Mouse (Mus musculus): ENCODE results near the gene Sf1. TPM values are rescaled to one million over a fixed set of nuclear protein-coding genes. Genes with fewer than 3 reads are reported as not detected.
A peak's percentile ranks its signal among the peaks of the same experiment; 100 is the strongest.

Sf1 gene
- polyA plus RNA-seq (2015; fragmentation: Nextera tagmentation; extraction: Ambion mirVana) = 52.1 and 58.4 TPM in 2 replicates

- H3K4me2 ChIP-seq (ENCODE audit: low read depth, low read length) = peak within 1 kb of the TSS; percentile 71
- H3K36me3 ChIP-seq (ENCODE audit: control insufficient read depth, insufficient read depth) = peaks cover 32% of the 10 kb centered on the region
- peak within 1 kb of the TSS; percentile 100 for H3K4me3 ChIP-seq (ENCODE audit: low read depth, low read length)
- peaks cover 24% of the 10 kb centered on the region for H3K4me1 ChIP-seq (ENCODE audit: control insufficient read depth, low read depth, low read length)
- H3K27ac ChIP-seq (ENCODE audit: low read length) = peak within 1 kb of the TSS; percentile 97
- ATAC-seq (ENCODE audit: low read depth) = peak; percentile 91
- H3K9me3 ChIP-seq (replicated peaks; ENCODE audit: control insufficient read depth, low read length) = no peaks in the 10 kb centered on the region
- peak within 1 kb of the TSS; percentile 99 for H3K9ac ChIP-seq (ENCODE audit: low read depth, low read length)
- no peaks in the 10 kb centered on the region for H3K27me3 ChIP-seq (ENCODE audit: control insufficient read depth, insufficient read depth, low read depth, low read length)
- WGBS (ENCODE audit: insufficient replicate concordance) = under 1% methylated on average over 79 of the region's 85 CpGs
Measured at GRCm38 (mm10) chr19:6363411-6364240, at the start of gene Sf1. Gene Sf1 (plus strand): TSS chr19:6363690.

GRCm38 (mm10) chr19:6313796-6314195 lies 49.7 kb upstream of the Sf1 start:
- Histone ChIP-seq H3K4me1 (ENCODE audit: control insufficient read depth, low read depth, low read length) (no peaks in the 10 kb centered on the region), H3K9me3 (replicated peaks; ENCODE audit: control insufficient read depth, low read length) (no peaks in the 10 kb centered on the region), H3K4me2 (ENCODE audit: low read depth, low read length) (no peak overlapping the region), H3K9ac (ENCODE audit: low read depth, low read length) (no peak overlapping the region), H3K36me3 (ENCODE audit: control insufficient read depth, insufficient read depth) (peaks cover 7% of the 10 kb centered on the region), H3K4me3 (ENCODE audit: low read depth, low read length) (no peak overlapping the region), H3K27ac (ENCODE audit: low read length) (no peak overlapping the region), H3K27me3 (ENCODE audit: control insufficient read depth, insufficient read depth, low read depth, low read length) (no peaks in the 10 kb centered on the region)
- 83% methylated on average over 8 of the region's 8 CpGs for WGBS (ENCODE audit: insufficient replicate concordance)
- ATAC-seq (ENCODE audit: low read depth) = no peak

DNA sequence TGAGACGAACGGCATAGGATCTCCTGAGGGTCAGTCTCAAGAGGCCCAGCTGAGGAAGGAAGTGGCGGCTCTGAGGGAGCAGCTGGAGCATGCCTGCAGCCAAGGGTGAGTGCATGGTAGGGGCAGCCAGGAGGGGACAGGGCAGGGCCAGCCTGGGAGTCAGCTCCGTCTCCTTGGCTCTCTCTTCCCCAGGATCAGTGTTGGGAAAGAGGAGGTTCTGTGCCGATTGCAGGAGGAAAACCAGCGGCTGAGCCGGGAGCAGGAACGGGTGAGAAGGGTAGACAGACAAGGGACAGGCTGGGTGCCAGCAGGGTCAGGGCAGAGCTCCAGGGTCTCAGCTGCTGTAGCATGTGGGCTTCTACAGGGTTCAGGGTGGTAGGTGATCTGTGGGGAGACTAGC lies 49.0 kb upstream of the Sf1 start:
- H3K9ac ChIP-seq (ENCODE audit: low read depth, low read length) = no peak overlapping the region
- ATAC-seq (ENCODE audit: low read depth) = no peak
- no peak overlapping the region for H3K27ac ChIP-seq (ENCODE audit: low read length)
- H3K4me3 ChIP-seq (ENCODE audit: low read depth, low read length) = no peak overlapping the region
- no peak overlapping the region for H3K4me2 ChIP-seq (ENCODE audit: low read depth, low read length)
- 66% methylated on average over 8 of the region's 8 CpGs for WGBS (ENCODE audit: insufficient replicate concordance)
- H3K36me3 ChIP-seq (ENCODE audit: control insufficient read depth, insufficient read depth) = peaks cover 9% of the 10 kb centered on the region
- no peaks in the 10 kb centered on the region for H3K9me3 ChIP-seq (replicated peaks; ENCODE audit: control insufficient read depth, low read length)
- H3K27me3 ChIP-seq (ENCODE audit: control insufficient read depth, insufficient read depth, low read depth, low read length) = no peaks in the 10 kb centered on the region
- no peaks in the 10 kb centered on the region for H3K4me1 ChIP-seq (ENCODE audit: control insufficient read depth, low read depth, low read length)

DNA sequence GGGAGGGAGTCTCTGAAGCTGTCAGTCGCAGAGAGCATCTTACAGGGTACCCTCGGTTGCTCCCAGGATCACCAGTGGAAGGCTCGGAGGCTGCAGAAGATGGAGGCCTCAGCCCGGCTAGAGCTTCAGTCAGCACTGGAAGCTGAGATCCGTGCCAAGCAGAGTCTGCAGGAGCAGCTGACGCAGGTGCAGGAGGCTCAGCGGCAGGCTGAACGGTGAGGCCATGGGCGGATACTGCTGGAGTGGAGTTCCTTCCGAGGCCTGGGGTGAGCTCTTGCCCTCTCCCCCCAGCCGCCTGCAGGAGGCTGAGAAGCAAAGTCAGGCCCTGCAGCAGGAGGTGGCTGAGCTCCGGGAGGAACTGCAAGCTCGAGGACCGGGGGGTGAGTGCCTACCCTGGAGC lies 47.9 kb upstream of the Sf1 start:
- no peaks in the 10 kb centered on the region for H3K9me3 ChIP-seq (replicated peaks; ENCODE audit: control insufficient read depth, low read length)
- H3K9ac ChIP-seq (ENCODE audit: low read depth, low read length) = no peak overlapping the region
- no peaks in the 10 kb centered on the region for H3K4me1 ChIP-seq (ENCODE audit: control insufficient read depth, low read depth, low read length)
- H3K27ac ChIP-seq (ENCODE audit: low read length) = no peak overlapping the region
- H3K36me3 ChIP-seq (ENCODE audit: control insufficient read depth, insufficient read depth) = peaks cover 9% of the 10 kb centered on the region
- no peak for ATAC-seq (ENCODE audit: low read depth)
- no peak overlapping the region for H3K4me3 ChIP-seq (ENCODE audit: low read depth, low read length)
- no peaks in the 10 kb centered on the region for H3K27me3 ChIP-seq (ENCODE audit: control insufficient read depth, insufficient read depth, low read depth, low read length)
- no peak overlapping the region for H3K4me2 ChIP-seq (ENCODE audit: low read depth, low read length)
- 79% methylated on average over 14 of the region's 14 CpGs for WGBS (ENCODE audit: insufficient replicate concordance)

- Histone ChIP-seq H3K4me3 (ENCODE audit: low read depth, low read length) (no peak overlapping the region), H3K9me3 (replicated peaks; ENCODE audit: control insufficient read depth, low read length) (no peaks in the 10 kb centered on the region), H3K36me3 (ENCODE audit: control insufficient read depth, insufficient read depth) (peaks cover 9% of the 10 kb centered on the region), H3K27ac (ENCODE audit: low read length) (no peak overlapping the region), H3K4me1 (ENCODE audit: control insufficient read depth, low read depth, low read length) (no peaks in the 10 kb centered on the region; the same call in 1 of the 2 replicates), H3K4me2 (ENCODE audit: low read depth, low read length) (no peak overlapping the region), H3K9ac (ENCODE audit: low read depth, low read length) (no peak overlapping the region), H3K27me3 (ENCODE audit: control insufficient read depth, insufficient read depth, low read depth, low read length) (no peaks in the 10 kb centered on the region)
- WGBS (ENCODE audit: insufficient replicate concordance) = 80% methylated on average over 12 of the region's 12 CpGs
- no peak for ATAC-seq (ENCODE audit: low read depth)
Measured at GRCm38 (mm10) chr19:6318145-6318544, 45.3 kb upstream of the Sf1 start.

DNA sequence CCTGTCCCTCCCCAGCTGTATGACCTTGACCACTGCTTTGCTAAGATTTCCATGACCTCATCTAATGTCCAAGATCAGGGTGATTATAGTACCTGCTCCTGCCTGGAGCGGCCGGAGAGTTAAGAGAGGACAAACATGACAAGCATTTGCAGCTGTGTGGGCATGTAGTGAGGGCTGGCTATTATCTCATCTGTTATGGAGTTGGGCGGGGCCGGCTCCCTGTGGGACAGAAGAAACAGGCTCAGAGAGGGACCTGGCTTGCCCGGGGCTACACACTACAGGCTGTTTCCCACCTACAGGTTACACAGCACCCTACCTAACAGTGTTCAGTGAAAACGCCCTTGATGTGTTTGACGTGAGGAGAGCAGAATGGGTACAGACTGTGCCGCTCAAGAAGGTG lies 42.1 kb upstream of the Sf1 start:
- WGBS (ENCODE audit: insufficient replicate concordance) = 60% methylated on average over 8 of the region's 8 CpGs
- no peaks in the 10 kb centered on the region for H3K27me3 ChIP-seq (ENCODE audit: control insufficient read depth, insufficient read depth, low read depth, low read length)
- H3K27ac ChIP-seq (ENCODE audit: low read length) = no peak overlapping the region
- H3K9ac ChIP-seq (ENCODE audit: low read depth, low read length) = no peak overlapping the region
- no peak overlapping the region for H3K4me2 ChIP-seq (ENCODE audit: low read depth, low read length)
- no peak for ATAC-seq (ENCODE audit: low read depth)
- H3K9me3 ChIP-seq (replicated peaks; ENCODE audit: control insufficient read depth, low read length) = no peaks in the 10 kb centered on the region
- no peaks in the 10 kb centered on the region; the same call in 1 of the 2 replicates for H3K4me1 ChIP-seq (ENCODE audit: control insufficient read depth, low read depth, low read length)
- H3K4me3 ChIP-seq (ENCODE audit: low read depth, low read length) = no peak overlapping the region
- peaks cover 7% of the 10 kb centered on the region; the same call in 1 of the 2 replicates for H3K36me3 ChIP-seq (ENCODE audit: control insufficient read depth, insufficient read depth)

DNA sequence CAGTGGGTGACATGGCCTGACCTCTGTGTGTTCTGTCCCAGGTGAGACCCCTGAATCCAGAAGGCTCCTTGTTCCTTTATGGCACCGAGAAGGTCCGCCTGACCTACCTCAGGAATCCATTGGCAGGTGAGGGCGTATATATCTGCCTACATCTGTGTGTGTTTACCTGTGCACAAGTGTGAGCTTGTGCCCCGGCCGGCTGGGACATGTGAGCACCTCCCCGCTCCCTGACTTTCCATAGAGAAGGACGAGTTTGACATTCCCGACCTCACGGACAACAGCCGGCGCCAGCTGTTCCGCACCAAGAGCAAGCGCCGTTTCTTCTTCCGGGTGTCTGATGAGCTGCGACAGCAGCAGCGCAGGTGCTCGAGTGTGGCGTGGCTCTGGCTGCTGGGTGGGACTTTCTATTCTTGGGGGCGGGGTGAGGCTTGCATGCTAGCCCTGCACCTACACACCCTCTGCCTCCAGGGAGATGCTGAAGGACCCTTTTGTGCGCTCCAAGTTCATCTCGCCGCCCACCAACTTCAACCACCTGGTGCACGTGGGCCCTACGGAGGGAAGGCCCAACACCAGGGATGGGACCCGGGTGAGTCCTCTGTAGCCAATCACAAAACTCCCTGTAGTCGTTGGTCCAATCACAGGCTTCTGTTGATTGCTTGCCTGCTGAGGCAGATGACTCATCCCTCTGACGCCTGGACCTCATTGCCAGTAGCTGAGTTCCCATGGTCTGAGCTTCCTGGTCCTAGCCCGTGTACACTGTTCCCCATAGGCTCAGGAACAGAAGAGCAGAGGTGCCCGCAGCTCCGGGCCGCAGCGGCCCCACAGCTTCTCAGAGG lies 41.5 kb upstream of the Sf1 start:
- no peak overlapping the region for H3K4me3 ChIP-seq (ENCODE audit: low read depth, low read length)
- H3K27ac ChIP-seq (ENCODE audit: low read length) = no peak overlapping the region
- no peaks in the 10 kb centered on the region; the same call in 1 of the 2 replicates for H3K4me1 ChIP-seq (ENCODE audit: control insufficient read depth, low read depth, low read length)
- H3K9ac ChIP-seq (ENCODE audit: low read depth, low read length) = no peak overlapping the region
- H3K36me3 ChIP-seq (ENCODE audit: control insufficient read depth, insufficient read depth) = peaks cover 7% of the 10 kb centered on the region; the same call in 1 of the 2 replicates
- H3K27me3 ChIP-seq (ENCODE audit: control insufficient read depth, insufficient read depth, low read depth, low read length) = no peaks in the 10 kb centered on the region
- no peak overlapping the region for H3K4me2 ChIP-seq (ENCODE audit: low read depth, low read length)
- H3K9me3 ChIP-seq (replicated peaks; ENCODE audit: control insufficient read depth, low read length) = no peaks in the 10 kb centered on the region
- no peak for ATAC-seq (ENCODE audit: low read depth)
- 84% methylated on average over 33 of the region's 33 CpGs for WGBS (ENCODE audit: insufficient replicate concordance)

- no peak for ATAC-seq (ENCODE audit: low read depth)
- H3K27me3 ChIP-seq (ENCODE audit: control insufficient read depth, insufficient read depth, low read depth, low read length) = no peaks in the 10 kb centered on the region
- no peak overlapping the region for H3K4me3 ChIP-seq (ENCODE audit: low read depth, low read length)
- no peak overlapping the region for H3K4me2 ChIP-seq (ENCODE audit: low read depth, low read length)
- no peaks in the 10 kb centered on the region for H3K9me3 ChIP-seq (replicated peaks; ENCODE audit: control insufficient read depth, low read length)
- H3K4me1 ChIP-seq (ENCODE audit: control insufficient read depth, low read depth, low read length) = no peaks in the 10 kb centered on the region; the same call in 1 of the 2 replicates
- no peak overlapping the region for H3K27ac ChIP-seq (ENCODE audit: low read length)
- no peak overlapping the region for H3K9ac ChIP-seq (ENCODE audit: low read depth, low read length)
- 66% methylated on average over 9 of the region's 9 CpGs for WGBS (ENCODE audit: insufficient replicate concordance)
- H3K36me3 ChIP-seq (ENCODE audit: control insufficient read depth, insufficient read depth) = no peaks in the 10 kb centered on the region
Measured at GRCm38 (mm10) chr19:6324751-6325150, 38.7 kb upstream of the Sf1 start.

DNA sequence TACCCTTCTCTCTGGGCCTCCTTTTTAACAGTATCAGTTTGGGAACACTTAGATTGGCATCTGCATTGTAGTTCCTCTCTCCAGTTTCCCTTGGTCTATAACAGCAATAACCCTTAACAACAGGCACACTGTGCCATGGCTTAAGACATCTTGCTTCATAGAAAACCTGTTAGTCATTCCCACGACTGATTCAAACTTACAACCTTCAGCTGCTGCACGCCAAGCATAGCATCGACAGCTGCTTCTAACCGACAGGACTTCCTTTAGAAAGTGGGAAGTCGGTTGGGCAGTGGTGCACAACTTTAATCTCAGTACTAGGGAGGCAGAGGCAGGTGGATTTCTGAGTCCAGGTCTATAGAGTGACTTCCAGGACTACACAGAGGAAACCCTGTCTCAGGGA lies 32.3 kb upstream of the Sf1 start:
- H3K27ac ChIP-seq (ENCODE audit: low read length) = no peak overlapping the region
- WGBS (ENCODE audit: insufficient replicate concordance) = 10% methylated on average over 5 of the region's 5 CpGs
- no peak overlapping the region for H3K4me3 ChIP-seq (ENCODE audit: low read depth, low read length)
- H3K4me1 ChIP-seq (ENCODE audit: control insufficient read depth, low read depth, low read length) = peaks cover 25% of the 10 kb centered on the region
- ATAC-seq (ENCODE audit: low read depth) = no peak
- H3K36me3 ChIP-seq (ENCODE audit: control insufficient read depth, insufficient read depth) = no peaks in the 10 kb centered on the region
- no peak overlapping the region for H3K9ac ChIP-seq (ENCODE audit: low read depth, low read length)
- no peaks in the 10 kb centered on the region for H3K27me3 ChIP-seq (ENCODE audit: control insufficient read depth, insufficient read depth, low read depth, low read length)
- H3K4me2 ChIP-seq (ENCODE audit: low read depth, low read length) = peak overlapping the region; percentile 48; the same call in 1 of the 2 replicates
- H3K9me3 ChIP-seq (replicated peaks; ENCODE audit: control insufficient read depth, low read length) = no peaks in the 10 kb centered on the region

Measured in liver, embryonic 16.5 days (tissue).